Mouse (Mus musculus) cerebellum, postnatal 14 days (tissue): Measurements from ENCODE around the gene Spg21.

ENCODE experiments used
- DNase-seq, 2 experiments: peaks; one replicate each; pipeline ENCODE4 v3.0.0; 2021; ENCODE audit warnings: mixed read lengths in 2 of 2

Spg21 gene

GRCm38 (mm10) chr9:65480071-65480470 is 19.3 kb downstream of the Spg21 start:
- no peak for DNase-seq

GRCm38 (mm10) chr9:65491476-65491875 is 30.7 kb downstream of the Spg21 start:
- no peak for DNase-seq

GRCm38 (mm10) chr9:65492351-65492750 is 31.6 kb downstream of the Spg21 start:
- DNase-seq, result no peak

DNA sequence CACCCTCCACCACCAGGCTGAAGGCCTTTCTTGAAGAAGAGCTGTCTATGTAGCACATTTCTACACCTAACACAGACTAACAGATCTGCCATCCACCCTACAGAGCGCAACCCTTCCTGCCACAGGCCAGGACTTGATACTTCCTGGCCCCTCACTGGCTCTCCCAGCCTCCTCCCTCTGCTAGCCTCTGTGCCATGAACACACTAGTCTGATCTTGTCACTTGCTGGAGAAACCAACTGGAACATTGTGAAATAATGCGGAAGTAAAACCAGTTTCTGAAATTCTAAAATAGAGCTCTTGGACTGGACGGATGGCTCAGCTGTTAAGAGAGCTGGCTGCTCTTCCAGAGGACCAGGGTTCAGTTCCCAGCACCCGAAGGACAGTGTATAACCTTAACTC is 32.1 kb downstream of the Spg21 start:
- no peak for DNase-seq

- peak; percentile 35 to 51 for DNase-seq
Measured at GRCm38 (mm10) chr9:65502146-65502545, 41.4 kb downstream of the Spg21 start.

DNA sequence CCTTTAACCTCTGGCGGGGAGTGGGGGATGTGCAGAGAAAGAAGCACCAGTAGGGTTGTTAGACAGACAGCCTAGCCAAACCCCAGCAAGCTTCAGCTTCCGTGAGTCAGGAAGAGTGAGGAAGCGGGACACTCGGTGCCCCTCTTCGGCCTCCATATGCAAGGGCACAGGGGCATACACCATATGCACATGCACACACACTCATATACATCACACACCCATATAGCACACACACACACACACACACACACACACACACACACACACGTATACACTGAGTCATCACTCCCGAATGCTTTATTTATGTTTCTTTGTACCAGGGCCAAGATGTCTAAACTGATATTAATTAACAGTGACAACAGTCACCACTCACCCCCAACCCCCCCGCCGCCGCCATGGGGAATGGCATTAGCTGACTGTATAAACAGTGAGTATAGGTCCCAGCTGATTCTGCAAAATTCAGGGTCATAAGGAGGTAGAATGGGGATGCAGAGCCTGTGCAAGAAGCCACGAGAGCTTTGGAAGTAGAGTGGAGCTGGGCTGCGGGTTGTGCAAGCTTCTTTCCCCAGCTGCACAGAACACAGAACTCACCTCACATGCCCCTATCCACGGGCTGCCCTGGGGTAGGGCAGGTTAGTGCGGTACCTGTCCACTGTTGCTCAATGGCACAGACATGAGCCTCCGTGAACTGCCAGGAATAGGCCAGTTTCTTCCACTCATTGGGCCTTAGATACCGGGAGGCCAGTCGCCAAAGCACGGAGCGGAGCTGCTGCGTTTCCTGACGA is 42.2 kb downstream of the Spg21 start:
- DNase-seq, result no peak

GRCm38 (mm10) chr9:65508449-65508848 is 47.7 kb downstream of the Spg21 start:
- no peak for DNase-seq

DNA sequence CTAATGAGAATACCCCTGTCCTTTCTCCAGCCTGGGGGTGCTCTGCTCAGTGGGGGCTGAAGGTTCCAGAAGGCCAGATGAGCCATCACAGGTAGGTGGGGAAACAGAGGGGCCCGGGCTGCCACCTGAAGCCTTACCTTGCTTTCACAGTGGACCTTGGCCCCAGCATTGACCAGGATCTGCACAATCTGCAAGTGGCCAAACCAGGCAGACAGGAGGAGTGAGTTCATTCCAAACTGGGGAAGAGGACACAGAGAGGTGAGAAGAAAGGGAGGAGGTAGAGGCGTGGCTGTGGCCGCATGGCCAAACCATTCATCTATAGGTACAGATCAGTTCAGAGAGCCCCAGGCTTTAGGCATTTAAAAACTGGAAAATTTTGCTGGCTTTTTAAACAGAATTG is 51.8 kb downstream of the Spg21 start:
- DNase-seq, result no peak

- DNase-seq, result peak; percentile 60 to 66
Measured at GRCm38 (mm10) chr9:65514431-65514830, 53.7 kb downstream of the Spg21 start.

- DNase-seq, result peak; percentile 60 to 72
Measured at GRCm38 (mm10) chr9:65514851-65515261, 54.1 kb downstream of the Spg21 start.

- DNase-seq, result peak; percentile 70 to 73
Measured at GRCm38 (mm10) chr9:65519807-65520504, 59.2 kb downstream of the Spg21 start, which contains the start of gene Ankdd1a. Gene Ankdd1a (minus strand): TSS chr9:65520193.

GRCm38 (mm10) chr9:65520505-65520876 is 59.7 kb downstream of the Spg21 start:
- peak in 1 of 2 experiments; percentile 43 for DNase-seq

DNA sequence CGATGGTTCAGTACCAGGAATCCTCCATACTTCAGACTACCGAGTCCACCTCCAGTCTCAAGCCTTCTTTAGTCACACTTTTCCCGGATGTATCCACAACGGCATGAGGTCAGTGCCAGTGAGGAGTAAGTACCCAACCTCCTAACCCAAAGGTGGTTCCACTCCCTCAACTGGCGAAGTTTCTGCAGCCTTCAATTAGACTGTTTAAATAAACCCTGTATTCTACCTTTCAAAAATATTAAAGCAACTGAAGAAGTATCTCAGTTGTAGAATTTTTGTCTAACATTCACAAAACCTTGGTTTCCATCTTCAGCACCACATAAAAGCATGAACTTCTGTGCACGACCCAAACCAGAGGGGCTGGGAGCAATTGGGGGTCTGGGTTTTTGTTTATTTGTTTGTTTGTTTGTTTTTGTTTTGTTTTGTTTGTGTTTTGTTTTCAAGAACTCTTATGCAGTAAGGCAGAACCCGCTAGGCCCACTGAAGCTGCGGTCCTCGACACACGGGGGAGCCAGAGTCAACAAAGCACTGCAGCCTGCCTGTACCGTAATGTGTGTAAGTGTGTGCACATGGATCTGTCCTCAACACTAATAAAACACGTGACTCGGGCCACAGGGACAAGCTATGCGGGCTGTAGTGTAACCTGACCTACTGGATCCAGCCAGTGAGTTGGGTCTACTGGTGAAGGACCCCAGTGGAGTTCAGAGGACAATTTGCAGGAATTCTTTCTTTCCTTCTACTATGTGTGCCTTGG is 63.0 kb downstream of the Spg21 start:
- peak; percentile 86 to 90 for DNase-seq

DNA sequence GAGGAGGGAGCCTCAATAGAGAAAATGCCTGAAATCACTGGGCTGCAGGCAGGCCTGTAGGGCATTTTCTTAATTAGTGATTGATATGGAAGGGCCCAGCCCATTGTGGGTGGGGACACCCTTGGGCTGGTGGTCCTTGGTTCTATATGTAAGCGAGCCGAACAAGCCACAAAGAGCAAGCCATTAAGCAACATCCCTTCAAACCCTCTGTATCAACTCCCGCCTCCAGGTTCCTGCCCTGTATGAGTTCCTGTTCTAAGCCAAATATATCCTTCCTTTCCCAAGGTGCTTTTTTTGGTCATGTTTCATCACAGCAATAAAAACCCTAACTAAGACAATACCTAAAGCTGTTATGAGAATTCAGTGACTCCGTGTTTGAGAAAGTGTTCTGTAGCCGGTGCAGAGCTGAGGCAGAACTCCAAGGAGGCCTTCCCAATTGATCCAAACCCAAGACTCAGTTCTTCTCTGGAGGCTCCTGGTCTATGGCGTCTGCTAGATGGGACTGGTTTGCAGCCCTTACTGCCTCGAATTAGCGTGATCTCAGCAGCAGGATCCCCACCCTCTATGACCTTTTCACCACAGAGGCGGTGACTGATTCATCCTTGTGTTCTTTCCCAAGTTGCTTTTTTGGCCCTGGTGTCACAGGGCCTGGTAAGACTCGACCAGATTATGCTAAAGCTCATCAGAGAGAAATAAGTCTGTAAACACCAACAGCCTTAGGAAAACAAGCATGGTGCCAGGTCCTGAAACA is 64.9 kb downstream of the Spg21 start:
- no peak for DNase-seq

- no peak for DNase-seq
Measured at GRCm38 (mm10) chr9:65528417-65529038, 67.8 kb downstream of the Spg21 start.

DNA sequence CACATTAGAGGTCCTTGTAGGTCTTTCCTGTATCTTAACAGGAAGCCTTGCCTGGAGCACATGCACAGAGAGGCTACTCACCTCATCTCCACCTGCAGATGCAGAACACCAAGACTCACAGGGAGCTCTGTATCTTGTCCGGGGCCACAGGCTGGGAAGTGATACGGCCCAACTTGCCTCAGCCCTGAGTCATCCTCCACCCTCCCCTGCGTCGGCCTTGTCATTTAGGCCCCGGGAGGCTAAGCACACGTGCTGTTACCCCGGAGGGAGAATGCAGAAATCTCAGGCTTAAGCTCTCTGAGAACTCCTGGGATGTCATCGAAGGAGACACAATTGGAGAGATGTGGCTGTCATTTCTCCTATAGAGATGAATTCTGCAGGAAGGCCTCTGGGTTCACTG is 68.9 kb downstream of the Spg21 start:
- DNase-seq, result no peak

DNA sequence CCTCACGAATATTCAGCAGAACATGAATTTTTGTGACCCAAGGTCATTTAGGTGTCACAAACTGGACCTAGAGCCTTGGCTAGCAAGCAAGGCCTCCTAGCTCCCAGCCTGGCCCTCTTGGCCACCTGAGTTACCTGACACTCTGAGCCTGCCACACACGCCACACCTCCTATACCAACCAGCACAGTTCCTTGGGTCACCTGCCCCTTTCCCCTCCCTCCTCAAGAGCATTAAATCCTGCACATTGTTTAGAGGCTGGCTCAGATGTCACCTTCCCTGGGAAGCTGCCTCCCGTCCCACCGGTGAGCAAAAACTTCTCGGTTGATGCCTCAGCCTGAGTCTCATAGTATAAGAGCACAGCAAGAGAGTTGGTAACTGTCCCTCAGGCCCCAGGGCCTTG is 70.5 kb downstream of the Spg21 start:
- no peak for DNase-seq

DNA sequence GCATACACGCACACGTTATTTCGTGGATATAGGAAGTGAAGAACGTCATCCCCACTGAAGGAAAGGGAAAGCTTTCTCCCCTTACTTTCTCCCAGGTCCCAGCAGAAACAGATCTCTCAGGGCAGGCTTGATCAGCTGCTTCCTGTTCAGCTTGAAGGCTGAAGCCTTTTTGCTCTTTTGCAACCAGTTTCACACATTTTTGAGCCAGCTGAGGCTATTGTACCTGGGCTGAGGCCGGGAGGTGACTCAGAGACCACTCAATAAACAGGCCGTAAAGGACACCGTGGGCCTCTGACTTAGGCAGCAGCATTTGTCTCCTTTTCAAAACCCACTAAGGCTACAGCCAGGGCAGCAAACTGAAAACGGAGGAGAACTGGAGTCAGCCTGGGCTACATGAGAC is 72.2 kb downstream of the Spg21 start:
- no peak for DNase-seq

DNA sequence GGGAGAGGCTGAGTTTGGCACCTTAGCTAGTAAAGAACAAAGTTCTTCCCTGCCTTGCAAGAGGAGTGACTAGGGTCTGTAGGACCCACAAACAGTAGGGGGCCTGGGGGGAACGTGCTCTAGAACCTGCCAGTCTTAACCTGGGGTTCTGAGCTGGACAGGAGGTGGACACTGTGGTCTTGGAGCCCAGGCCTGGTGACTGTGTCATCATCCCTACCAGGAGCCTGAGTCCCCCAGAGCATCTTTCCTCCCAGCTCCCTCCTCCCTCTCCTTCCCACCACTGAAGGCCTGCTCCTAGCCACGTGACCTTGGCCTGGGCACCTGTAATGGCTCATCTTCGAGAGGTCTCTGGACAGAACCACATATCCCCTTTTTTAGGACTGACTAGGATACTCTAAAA is 73.4 kb downstream of the Spg21 start:
- DNase-seq, result no peak

DNA sequence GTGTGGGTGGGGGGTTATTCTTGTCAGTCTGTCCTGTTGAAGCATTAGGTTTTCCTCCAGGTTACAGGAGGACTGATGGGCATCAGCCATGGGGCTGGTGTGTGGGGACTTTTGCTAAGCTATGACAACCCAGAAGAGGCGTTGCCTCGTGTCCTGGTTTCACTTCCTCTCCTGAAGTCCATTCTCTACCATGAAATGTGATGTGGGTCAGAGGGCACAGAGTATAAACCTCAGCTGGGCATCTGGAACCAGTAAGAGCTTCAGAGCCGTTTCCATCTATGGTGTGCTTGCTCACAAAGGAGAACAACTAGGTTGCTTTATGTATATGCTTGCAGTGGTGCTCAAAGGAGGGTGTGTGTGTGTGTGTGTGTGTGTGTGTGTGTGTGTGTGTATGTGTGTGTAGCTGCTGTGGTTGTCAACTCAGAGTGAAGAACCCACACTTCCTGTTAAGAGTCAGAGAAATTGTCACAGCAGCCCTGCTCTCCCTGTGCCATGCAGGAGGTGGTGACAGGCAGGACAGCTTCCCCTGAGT is 74.5 kb downstream of the Spg21 start:
- no peak for DNase-seq

DNA sequence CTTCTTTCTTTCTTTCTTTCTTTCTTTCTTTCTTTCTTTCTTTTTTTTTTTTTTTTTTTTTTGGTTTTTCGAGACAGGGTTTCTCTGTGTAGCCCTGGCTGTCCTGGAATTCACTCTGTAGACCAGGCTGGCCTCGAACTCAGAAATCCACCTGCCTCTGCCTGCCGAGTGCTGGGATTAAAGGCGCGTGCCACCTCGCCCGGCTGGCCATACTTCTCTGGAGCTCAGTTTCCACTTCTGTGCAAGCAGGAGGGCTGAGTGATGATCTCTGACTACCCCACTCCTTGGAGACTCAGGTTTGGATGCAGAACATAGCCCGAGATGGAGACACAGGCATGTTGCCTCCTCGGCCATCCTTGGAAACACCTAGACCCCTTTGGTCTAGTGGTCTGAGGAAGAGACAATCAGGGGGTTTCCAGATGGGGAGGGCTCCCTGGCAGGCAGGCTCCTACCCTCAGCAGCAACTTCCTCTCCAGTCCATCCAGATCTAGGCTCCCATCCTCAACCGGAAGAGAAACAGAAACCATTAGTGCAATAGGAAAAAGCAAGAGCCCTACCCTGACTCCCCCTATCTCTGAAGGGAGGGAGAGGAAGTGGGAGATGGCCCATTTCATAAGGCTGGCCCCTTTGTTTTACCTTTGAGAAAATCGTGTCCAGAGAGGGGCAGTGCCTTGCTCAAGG is 75.2 kb downstream of the Spg21 start:
- DNase-seq, result no peak
